Mouse (Mus musculus) embryonic facial prominence, embryonic 13.5 days (tissue): ENCODE results near the gene Snx29. TPM values are rescaled to one million over a fixed set of nuclear protein-coding genes. Genes with fewer than 3 reads are reported as not detected.

Experiments used
- ATAC-seq: fragments of 200-750 bp; cut with Nextera tagmentation; 2 replicates; pipeline ENCODE4 v1.8.0; 2017; ENCODE audit warnings: low read depth; ENCODE audit not compliant: insufficient number of reproducible peaks, insufficient read depth, low FRiP score, low TSS enrichment
- H3K27ac ChIP-seq: fragments of 300-500 bp; sonication (generic); 2 replicates; pipeline ENCODE4 v1.5.1; 2015; ENCODE audit warnings: moderate library complexity, mild to moderate bottlenecking, inconsistent platforms
- H3K27me3 ChIP-seq: fragments of 300-500 bp; sonication (generic); 2 replicates; pipeline ENCODE4 v1.6.1; 2015; ENCODE audit warnings: mild to moderate bottlenecking, inconsistent platforms
- H3K36me3 ChIP-seq: fragments of 300-500 bp; sonication (generic); 2 replicates; pipeline ENCODE4 v1.6.1; 2015; ENCODE audit warnings: mild to moderate bottlenecking, inconsistent platforms
- H3K4me1 ChIP-seq: fragments of 300-500 bp; sonication (generic); 2 replicates; pipeline ENCODE4 v1.6.1; 2015; ENCODE audit warnings: inconsistent platforms
- H3K4me2 ChIP-seq: fragments of 300-500 bp; sonication (generic); 2 replicates; pipeline ENCODE4 v1.6.1; 2015; ENCODE audit warnings: moderate library complexity, mild to moderate bottlenecking, inconsistent platforms
- H3K4me3 ChIP-seq: fragments of 300-500 bp; sonication (generic); 2 replicates; pipeline ENCODE4 v1.5.1; 2015; ENCODE audit warnings: mild to moderate bottlenecking, inconsistent platforms
- H3K9ac ChIP-seq: fragments of 300-500 bp; sonication (generic); 2 replicates; pipeline ENCODE4 v1.6.1; 2015; ENCODE audit warnings: mild to moderate bottlenecking, inconsistent platforms
- H3K9me3 ChIP-seq: fragments of 300-500 bp; sonication (generic); 2 replicates; pipeline ENCODE4 v1.6.1; 2016; ENCODE audit warnings: inconsistent platforms
- WGBS: fragments of 180-500 bp; shearing (Covaris S2); methylation state at CpG from one replicate; pipeline ENCODE4 v1.1.7; 2015; ENCODE audit warnings: mixed read lengths; 5-methylcytosine and 5-hydroxymethylcytosine counted together
- polyA plus RNA-seq: library from polyadenylated mRNA; unstranded; fragments of >200 nt; fragmentation: Nextera tagmentation; extraction: Ambion mirVana; gene quantifications from 2 replicates; pipeline ENCODE4 v1.2.1, GENCODE M21; 2015

Gene Snx29
- polyA plus RNA-seq, 1 experiment from 2014 or later, result 18.1 TPM

DNA sequence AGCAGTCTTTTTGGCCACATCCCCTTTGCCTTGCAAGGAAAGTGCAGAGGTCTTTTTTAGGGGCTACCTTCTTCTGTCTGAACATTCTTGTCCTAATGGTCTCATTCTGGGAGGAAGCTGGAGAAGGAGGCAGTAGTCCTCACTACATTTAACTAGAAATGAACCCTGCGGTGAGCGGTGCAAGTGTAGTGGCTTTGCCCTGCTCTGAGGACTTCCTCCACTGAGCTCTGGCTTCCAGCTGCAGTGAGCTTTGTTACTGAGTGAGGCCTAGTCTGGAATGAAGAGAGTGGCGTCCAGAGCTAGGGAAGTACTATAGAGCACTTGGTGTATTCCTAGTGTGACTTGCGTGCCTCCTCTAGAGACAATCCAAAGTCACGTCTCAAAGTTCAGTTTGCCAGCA lies 429.8 kb downstream of the Snx29 start:
- Histone ChIP-seq H3K4me1 (no peaks in the 10 kb centered on the region), H3K36me3 (0 out of 2 replicates have a peak, but pooled peaks cover 4% of the 10 kb centered on the region), H3K4me2 (no peak overlapping the region), H3K27me3 (no peaks in the 10 kb centered on the region), H3K9ac (no peak overlapping the region), H3K9me3 (no peaks in the 10 kb centered on the region), H3K27ac (no peak overlapping the region), H3K4me3 (no peak overlapping the region)
- ATAC-seq, result no peak
- 88% methylated on average over 5 of the region's 5 CpGs for WGBS

- Histone ChIP-seq H3K36me3 (0 out of 2 replicates have a peak, but pooled peaks cover 4% of the 10 kb centered on the region), H3K9me3 (no peaks in the 10 kb centered on the region), H3K4me2 (no peak overlapping the region), H3K27me3 (no peaks in the 10 kb centered on the region), H3K4me1 (no peaks in the 10 kb centered on the region), H3K9ac (no peak overlapping the region), H3K4me3 (no peak overlapping the region), H3K27ac (no peak overlapping the region)
- 87% methylated on average over 2 of the region's 2 CpGs for WGBS
- no peak for ATAC-seq
Observed at GRCm38 (mm10) chr16:11753466-11753865, 430.8 kb downstream of the Snx29 start.

- whole genome bisulfite sequencing, result 88% methylated on average over 2 of the region's 2 CpGs
- 0 out of 2 replicates have a peak, but pooled peaks cover 4% of the 10 kb centered on the region for H3K36me3 ChIP-seq
- no peak overlapping the region for H3K27ac ChIP-seq
- H3K4me3 ChIP-seq, result no peak overlapping the region
- H3K9ac ChIP-seq, result no peak overlapping the region
- no peak overlapping the region for H3K4me2 ChIP-seq
- ATAC-seq, result no peak
- H3K27me3 ChIP-seq, result no peaks in the 10 kb centered on the region
- no peaks in the 10 kb centered on the region for H3K9me3 ChIP-seq
- no peaks in the 10 kb centered on the region for H3K4me1 ChIP-seq
Observed at GRCm38 (mm10) chr16:11754136-11754535, 431.4 kb downstream of the Snx29 start.

DNA sequence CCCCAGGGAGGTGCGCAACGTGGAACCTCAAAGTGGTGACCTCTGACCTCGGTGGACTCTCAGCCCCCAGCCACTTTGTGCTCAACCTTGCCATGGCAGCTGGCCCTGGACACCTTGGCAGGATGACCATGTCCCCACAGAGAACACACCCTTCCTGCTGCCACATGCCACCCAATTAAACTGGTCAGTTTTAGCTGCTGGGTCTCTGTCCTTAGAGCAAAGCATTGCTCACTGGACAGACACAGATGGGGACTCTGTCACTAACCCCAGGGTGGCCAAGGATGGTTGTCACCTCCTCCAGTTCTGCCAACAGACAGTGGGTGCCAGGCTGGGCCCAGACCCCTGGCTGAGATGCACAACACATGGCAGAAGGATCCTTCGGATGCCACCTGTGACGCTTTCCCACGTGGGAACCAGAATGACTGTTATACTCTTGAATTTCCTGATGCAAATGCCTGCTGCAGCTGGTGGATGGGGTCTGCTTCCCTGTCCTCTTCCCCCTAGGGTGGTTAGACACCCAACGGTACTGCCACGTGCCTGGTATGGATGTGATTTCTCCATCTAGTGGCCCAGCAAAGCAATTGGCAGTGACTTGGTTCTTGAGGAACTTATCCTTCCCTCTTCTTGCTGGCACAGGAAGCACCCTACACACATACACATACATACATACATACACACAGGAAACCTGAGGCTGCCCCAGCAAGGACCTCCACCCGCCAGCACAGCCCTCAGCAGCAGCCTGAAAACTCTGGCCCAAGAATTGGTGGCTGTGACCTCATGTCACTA lies 432.8 kb downstream of the Snx29 start:
- no peak overlapping the region for H3K4me3 ChIP-seq
- no peak overlapping the region for H3K9ac ChIP-seq
- no peak overlapping the region for H3K4me2 ChIP-seq
- H3K9me3 ChIP-seq, result no peaks in the 10 kb centered on the region
- no peak for ATAC-seq
- 83% methylated on average over 9 of the region's 9 CpGs for WGBS
- H3K27me3 ChIP-seq, result no peaks in the 10 kb centered on the region
- 0 out of 2 replicates have a peak, but pooled peaks cover 4% of the 10 kb centered on the region for H3K36me3 ChIP-seq
- no peaks in the 10 kb centered on the region for H3K4me1 ChIP-seq
- no peak overlapping the region for H3K27ac ChIP-seq

DNA sequence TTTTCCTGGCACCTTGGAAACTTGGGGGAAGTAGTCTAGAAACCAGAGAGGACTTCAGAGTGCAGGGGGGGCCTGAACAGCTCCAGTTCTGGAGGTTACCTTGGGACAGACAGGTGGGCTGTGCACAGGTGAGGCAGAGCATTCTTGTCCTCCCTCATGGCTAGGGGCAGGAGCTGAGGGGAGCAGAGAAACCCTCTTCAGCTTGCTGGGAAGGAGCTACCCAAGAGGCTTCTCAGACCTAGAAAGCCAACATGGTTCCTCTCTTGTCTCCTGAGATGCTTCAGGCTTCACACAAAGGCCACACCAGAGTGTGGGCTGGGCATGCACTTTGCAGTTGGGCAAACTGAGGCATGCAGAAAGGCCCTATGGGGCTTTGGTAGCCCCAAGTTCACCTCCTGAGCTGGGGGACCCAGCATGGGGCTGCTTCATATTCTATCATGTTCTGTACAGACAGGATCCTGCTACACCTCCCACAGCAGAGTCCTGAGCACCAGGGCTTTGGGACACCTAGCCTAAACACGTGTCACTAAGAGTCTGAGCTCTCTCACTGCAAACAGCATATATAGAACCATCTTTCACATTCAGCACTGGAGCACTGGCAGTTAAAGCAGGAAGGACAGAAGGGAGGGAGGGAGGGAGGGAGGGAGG lies 434.0 kb downstream of the Snx29 start:
- H3K9ac ChIP-seq, result no peak overlapping the region
- H3K9me3 ChIP-seq, result no peaks in the 10 kb centered on the region
- H3K27ac ChIP-seq, result no peak overlapping the region
- H3K36me3 ChIP-seq, result 0 out of 2 replicates have a peak, but pooled peaks cover 4% of the 10 kb centered on the region
- no peak for ATAC-seq
- no peaks in the 10 kb centered on the region for H3K27me3 ChIP-seq
- no peak overlapping the region for H3K4me2 ChIP-seq
- no peak overlapping the region for H3K4me3 ChIP-seq
- H3K4me1 ChIP-seq, result no peaks in the 10 kb centered on the region
- 48% methylated on average over 1 of the region's 1 CpGs for WGBS

- H3K36me3 ChIP-seq, result 0 out of 2 replicates have a peak, but pooled peaks cover 4% of the 10 kb centered on the region
- WGBS, result 81% methylated on average over 8 of the region's 8 CpGs
- no peak overlapping the region for H3K9ac ChIP-seq
- no peak for ATAC-seq
- H3K9me3 ChIP-seq, result no peaks in the 10 kb centered on the region
- no peak overlapping the region for H3K4me2 ChIP-seq
- no peak overlapping the region for H3K27ac ChIP-seq
- no peak overlapping the region for H3K4me3 ChIP-seq
- no peaks in the 10 kb centered on the region for H3K27me3 ChIP-seq
- H3K4me1 ChIP-seq, result no peaks in the 10 kb centered on the region
Observed at GRCm38 (mm10) chr16:11757471-11757870, 434.8 kb downstream of the Snx29 start.

GRCm38 (mm10) chr16:11757951-11758350 lies 435.2 kb downstream of the Snx29 start:
- H3K27me3 ChIP-seq, result no peaks in the 10 kb centered on the region
- no peak overlapping the region for H3K4me2 ChIP-seq
- H3K27ac ChIP-seq, result no peak overlapping the region
- 87% methylated on average over 7 of the region's 7 CpGs for WGBS
- no peak overlapping the region for H3K9ac ChIP-seq
- H3K4me1 ChIP-seq, result no peaks in the 10 kb centered on the region
- no peak overlapping the region for H3K4me3 ChIP-seq
- H3K9me3 ChIP-seq, result no peaks in the 10 kb centered on the region
- H3K36me3 ChIP-seq, result 0 out of 2 replicates have a peak, but pooled peaks cover 4% of the 10 kb centered on the region
- ATAC-seq, result no peak

GRCm38 (mm10) chr16:11772318-11772717 lies 449.6 kb downstream of the Snx29 start:
- Histone ChIP-seq H3K4me2 (no peak overlapping the region), H3K36me3 (no peaks in the 10 kb centered on the region), H3K27me3 (no peaks in the 10 kb centered on the region), H3K9ac (no peak overlapping the region), H3K4me1 (no peaks in the 10 kb centered on the region; the same call in 1 of the 2 replicates), H3K27ac (peak overlapping the region; percentile 60; the same call in 1 of the 2 replicates), H3K9me3 (peaks cover 4% of the 10 kb centered on the region; the same call in 1 of the 2 replicates), H3K4me3 (no peak overlapping the region)
- WGBS, result 49% methylated on average over 2 of the region's 2 CpGs
- ATAC-seq, result no peak

GRCm38 (mm10) chr16:11774321-11774720 lies 451.6 kb downstream of the Snx29 start:
- Histone ChIP-seq H3K4me1 (peaks cover 16% of the 10 kb centered on the region), H3K9ac (no peak overlapping the region), H3K4me2 (no peak overlapping the region), H3K36me3 (no peaks in the 10 kb centered on the region), H3K4me3 (no peak overlapping the region), H3K27ac (no peak overlapping the region), H3K27me3 (no peaks in the 10 kb centered on the region), H3K9me3 (peaks cover 4% of the 10 kb centered on the region; the same call in 1 of the 2 replicates)
- ATAC-seq, result no peak
- WGBS, result 93% methylated on average over 1 of the region's 1 CpGs

DNA sequence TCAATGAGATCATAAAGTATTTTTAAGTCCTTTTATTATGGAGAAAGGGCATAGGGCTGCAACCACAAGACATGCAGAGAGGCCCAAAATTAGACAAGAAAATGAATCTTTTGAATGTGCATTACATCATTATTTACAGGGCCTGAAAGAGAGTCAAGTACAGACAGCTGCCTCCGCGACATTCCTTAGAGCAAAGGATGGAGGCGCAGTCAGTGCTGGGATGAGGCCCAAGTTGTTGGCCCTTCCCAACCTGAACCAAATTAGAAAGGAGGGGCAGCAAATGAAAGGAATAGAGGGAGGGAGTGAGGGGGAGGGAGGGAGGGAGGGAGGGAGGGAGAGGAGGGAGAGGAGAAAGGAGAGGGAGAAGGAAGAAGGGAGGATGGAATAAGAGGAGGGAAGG lies 453.8 kb downstream of the Snx29 start:
- no peak for ATAC-seq
- Histone ChIP-seq H3K36me3 (no peaks in the 10 kb centered on the region), H3K27me3 (no peaks in the 10 kb centered on the region), H3K9me3 (no peaks in the 10 kb centered on the region), H3K4me1 (peaks cover 27% of the 10 kb centered on the region), H3K27ac (no peak overlapping the region), H3K9ac (no peak overlapping the region), H3K4me3 (no peak overlapping the region), H3K4me2 (no peak overlapping the region)
- WGBS, result 47% methylated on average over 3 of the region's 3 CpGs

- Histone ChIP-seq H3K27ac (peak overlapping the region; percentile 57), H3K36me3 (no peaks in the 10 kb centered on the region), H3K4me2 (peak overlapping the region; percentile 3; the same call in 1 of the 2 replicates), H3K4me3 (no peak overlapping the region), H3K9me3 (no peaks in the 10 kb centered on the region), H3K27me3 (no peaks in the 10 kb centered on the region), H3K9ac (no peak overlapping the region), H3K4me1 (peaks cover 35% of the 10 kb centered on the region)
- WGBS, result 49% methylated on average over 5 of the region's 5 CpGs
- no peak for ATAC-seq
Observed at GRCm38 (mm10) chr16:11778191-11778590, 455.5 kb downstream of the Snx29 start.
